Mouse (Mus musculus) limb, embryonic 15.5 days (tissue): ENCODE results near the gene Sds. TPM values are rescaled to one million over a fixed set of nuclear protein-coding genes. Genes with fewer than 3 reads are reported as not detected.

Source experiments
- ATAC-seq: fragments of 200-750 bp; cut with Nextera tagmentation; 2 replicates; pipeline ENCODE4 v1.8.0; 2017; ENCODE audit warnings: low read depth, moderate TSS enrichment; ENCODE audit not compliant: insufficient number of reproducible peaks, low FRiP score, low TSS enrichment
- H3K27ac ChIP-seq: fragments of 300-500 bp; sonication (generic); 2 replicates; pipeline ENCODE4 v1.5.1; 2015; ENCODE audit warnings: moderate library complexity, mild to moderate bottlenecking, inconsistent platforms
- H3K27me3 ChIP-seq: fragments of 300-500 bp; sonication (generic); 2 replicates; pipeline ENCODE4 v1.6.1; 2015; ENCODE audit warnings: inconsistent platforms
- H3K36me3 ChIP-seq: fragments of 300-500 bp; sonication (generic); 2 replicates; pipeline ENCODE4 v1.6.1; 2015; ENCODE audit warnings: inconsistent platforms
- H3K4me1 ChIP-seq: fragments of 300-500 bp; sonication (generic); 2 replicates; pipeline ENCODE4 v1.6.1; 2015; ENCODE audit warnings: inconsistent platforms
- H3K4me2 ChIP-seq: fragments of 300-500 bp; sonication (generic); 2 replicates; pipeline ENCODE4 v1.6.1; 2015; ENCODE audit warnings: mild to moderate bottlenecking, inconsistent platforms
- H3K4me3 ChIP-seq: fragments of 300-500 bp; sonication (generic); 2 replicates; pipeline ENCODE4 v1.5.1; 2015; ENCODE audit warnings: mild to moderate bottlenecking, inconsistent platforms
- H3K9ac ChIP-seq: fragments of 300-500 bp; sonication (generic); 2 replicates; pipeline ENCODE4 v1.6.1; 2015; ENCODE audit warnings: inconsistent platforms
- H3K9me3 ChIP-seq: fragments of 300-500 bp; sonication (generic); 2 replicates; pipeline ENCODE4 v1.6.1; 2016; ENCODE audit warnings: inconsistent platforms
- WGBS: fragments of 180-500 bp; shearing (Covaris S2); methylation state at CpG from one replicate; pipeline ENCODE4 v1.1.7; 2015; 5-methylcytosine and 5-hydroxymethylcytosine counted together
- polyA plus RNA-seq: library from polyadenylated mRNA; unstranded; fragments of >200 nt; fragmentation: Nextera tagmentation; extraction: Ambion mirVana; gene quantifications from 2 replicates; pipeline ENCODE4 v1.2.1, GENCODE M21; 2015

Gene Sds
- polyA plus RNA-seq, 1 experiment from 2014 or later = 0.24 TPM

DNA sequence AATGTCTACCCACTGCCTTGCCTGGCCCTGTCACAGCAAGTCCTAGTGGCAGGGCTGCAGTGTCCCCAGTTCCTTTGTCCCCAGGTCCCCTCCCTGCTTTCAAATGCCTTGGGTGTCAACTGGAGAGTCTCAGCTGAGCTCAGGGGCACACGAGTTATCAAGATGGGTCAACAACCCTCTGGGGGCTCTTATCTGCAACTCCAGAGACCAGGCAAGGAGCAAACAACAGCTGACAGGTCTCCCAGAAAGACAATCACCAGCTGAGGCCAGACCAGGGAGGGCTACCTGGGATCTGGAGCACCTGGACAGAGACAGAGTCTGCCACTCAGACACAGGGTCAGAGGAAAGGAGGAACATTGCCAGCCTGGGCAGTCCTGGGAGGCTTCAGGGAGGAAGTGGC, 20.1 kb upstream of the Sds start:
- no peaks in the 10 kb centered on the region for H3K9me3 ChIP-seq
- no peak overlapping the region for H3K4me3 ChIP-seq
- H3K9ac ChIP-seq = no peak overlapping the region
- peaks cover 48% of the 10 kb centered on the region for H3K27me3 ChIP-seq
- whole genome bisulfite sequencing = 15% methylated on average over 1 of the region's 1 CpGs
- no peak overlapping the region for H3K27ac ChIP-seq
- no peaks in the 10 kb centered on the region for H3K36me3 ChIP-seq
- no peak overlapping the region for H3K4me2 ChIP-seq
- no peak for ATAC-seq
- H3K4me1 ChIP-seq = no peaks in the 10 kb centered on the region

GRCm38 (mm10) chr5:120456841-120457554, 19.3 kb upstream of the Sds start:
- H3K27me3 ChIP-seq = peaks cover 54% of the 10 kb centered on the region
- no peak overlapping the region for H3K27ac ChIP-seq
- 55% methylated on average over 7 of the region's 7 CpGs for WGBS
- H3K9me3 ChIP-seq = no peaks in the 10 kb centered on the region
- no peaks in the 10 kb centered on the region for H3K4me1 ChIP-seq
- H3K4me2 ChIP-seq = no peak overlapping the region
- H3K36me3 ChIP-seq = no peaks in the 10 kb centered on the region
- no peak overlapping the region for H3K4me3 ChIP-seq
- no peak for ATAC-seq
- H3K9ac ChIP-seq = no peak overlapping the region

GRCm38 (mm10) chr5:120457628-120458027, 18.7 kb upstream of the Sds start:
- Histone ChIP-seq H3K27ac (no peak overlapping the region), H3K9ac (no peak overlapping the region), H3K27me3 (peaks cover 55% of the 10 kb centered on the region), H3K4me2 (no peak overlapping the region), H3K9me3 (no peaks in the 10 kb centered on the region), H3K4me1 (no peaks in the 10 kb centered on the region), H3K36me3 (no peaks in the 10 kb centered on the region), H3K4me3 (no peak overlapping the region)
- 5% methylated on average over 9 of the region's 9 CpGs for WGBS
- no peak for ATAC-seq

GRCm38 (mm10) chr5:120459133-120459532, 17.2 kb upstream of the Sds start:
- H3K9me3 ChIP-seq = no peaks in the 10 kb centered on the region
- H3K27me3 ChIP-seq = peaks cover 58% of the 10 kb centered on the region
- H3K27ac ChIP-seq = no peak overlapping the region
- H3K9ac ChIP-seq = no peak overlapping the region
- no peak for ATAC-seq
- H3K36me3 ChIP-seq = no peaks in the 10 kb centered on the region
- H3K4me3 ChIP-seq = no peak overlapping the region
- 73% methylated on average over 10 of the region's 10 CpGs for WGBS
- no peaks in the 10 kb centered on the region for H3K4me1 ChIP-seq
- H3K4me2 ChIP-seq = no peak overlapping the region

GRCm38 (mm10) chr5:120461902-120462301, 14.4 kb upstream of the Sds start:
- no peak overlapping the region for H3K27ac ChIP-seq
- no peaks in the 10 kb centered on the region for H3K36me3 ChIP-seq
- 64% methylated on average over 15 of the region's 15 CpGs for WGBS
- no peak overlapping the region for H3K4me3 ChIP-seq
- no peaks in the 10 kb centered on the region for H3K4me1 ChIP-seq
- no peak overlapping the region for H3K4me2 ChIP-seq
- ATAC-seq = no peak
- no peak overlapping the region for H3K9ac ChIP-seq
- peaks cover 31% of the 10 kb centered on the region for H3K27me3 ChIP-seq
- H3K9me3 ChIP-seq = no peaks in the 10 kb centered on the region

GRCm38 (mm10) chr5:120464321-120464720, 12.0 kb upstream of the Sds start:
- no peak for ATAC-seq
- H3K9me3 ChIP-seq = no peaks in the 10 kb centered on the region
- no peaks in the 10 kb centered on the region for H3K4me1 ChIP-seq
- no peak overlapping the region for H3K4me3 ChIP-seq
- no peak overlapping the region for H3K27ac ChIP-seq
- H3K36me3 ChIP-seq = no peaks in the 10 kb centered on the region
- WGBS = 79% methylated on average over 4 of the region's 4 CpGs
- peaks cover 26% of the 10 kb centered on the region for H3K27me3 ChIP-seq
- H3K4me2 ChIP-seq = no peak overlapping the region
- H3K9ac ChIP-seq = no peak overlapping the region

GRCm38 (mm10) chr5:120465062-120465461, 11.3 kb upstream of the Sds start:
- H3K27me3 ChIP-seq = peaks cover 21% of the 10 kb centered on the region
- no peaks in the 10 kb centered on the region for H3K9me3 ChIP-seq
- no peaks in the 10 kb centered on the region for H3K4me1 ChIP-seq
- H3K27ac ChIP-seq = no peak overlapping the region
- no peak overlapping the region for H3K9ac ChIP-seq
- no peak for ATAC-seq
- 39% methylated on average over 5 of the region's 5 CpGs for WGBS
- H3K4me2 ChIP-seq = no peak overlapping the region
- H3K4me3 ChIP-seq = no peak overlapping the region
- no peaks in the 10 kb centered on the region for H3K36me3 ChIP-seq

DNA sequence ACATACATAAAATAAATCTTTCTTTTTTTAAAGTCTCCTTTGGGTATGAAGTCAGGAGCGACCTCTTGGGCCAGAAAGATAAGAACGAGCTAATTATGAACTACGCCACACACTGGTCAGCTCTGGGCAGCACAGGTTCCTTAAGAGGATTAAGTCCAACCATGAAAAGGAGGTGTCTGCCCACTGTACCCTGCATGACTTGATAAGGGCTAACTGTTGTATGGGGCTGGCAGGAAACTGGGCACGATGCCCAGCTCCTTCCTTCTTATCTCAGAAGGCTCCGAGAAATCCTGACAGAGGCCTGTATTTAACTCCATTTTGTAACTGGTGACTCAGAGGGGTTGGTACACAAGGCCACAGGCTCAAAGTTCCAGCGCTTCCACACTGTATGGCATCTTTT, 10.5 kb upstream of the Sds start:
- Histone ChIP-seq H3K27me3 (peaks cover 18% of the 10 kb centered on the region), H3K9me3 (no peaks in the 10 kb centered on the region), H3K4me2 (no peak overlapping the region), H3K4me3 (no peak overlapping the region), H3K9ac (no peak overlapping the region), H3K4me1 (no peaks in the 10 kb centered on the region), H3K27ac (no peak overlapping the region), H3K36me3 (no peaks in the 10 kb centered on the region)
- no peak for ATAC-seq
- 84% methylated on average over 6 of the region's 6 CpGs for WGBS

DNA sequence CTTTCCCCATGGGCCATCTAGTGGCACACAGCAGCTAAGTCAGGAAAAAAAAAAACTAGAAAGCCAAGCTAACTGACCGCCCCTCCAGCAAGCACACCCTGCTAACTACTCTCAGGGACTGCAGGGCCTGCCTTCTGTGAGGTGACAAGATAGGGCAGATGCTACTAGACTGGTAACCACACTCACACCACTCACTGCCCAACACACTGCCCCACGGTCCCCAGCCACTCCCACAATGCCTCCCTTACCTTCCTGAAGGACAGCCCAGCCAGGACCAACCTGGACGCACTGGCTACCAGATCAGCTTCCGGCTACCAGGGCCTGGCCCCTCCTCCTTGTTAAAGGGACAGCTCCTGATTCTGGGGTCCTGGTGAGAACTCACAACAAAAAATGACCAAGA, 9.3 kb upstream of the Sds start:
- Histone ChIP-seq H3K4me2 (no peak overlapping the region), H3K27ac (no peak overlapping the region), H3K4me3 (no peak overlapping the region), H3K9me3 (no peaks in the 10 kb centered on the region), H3K9ac (no peak overlapping the region), H3K27me3 (peaks cover 8% of the 10 kb centered on the region; the same call in 1 of the 2 replicates), H3K36me3 (no peaks in the 10 kb centered on the region), H3K4me1 (no peaks in the 10 kb centered on the region)
- WGBS = 10% methylated on average over 4 of the region's 4 CpGs
- ATAC-seq = no peak

- no peaks in the 10 kb centered on the region for H3K4me1 ChIP-seq
- H3K9ac ChIP-seq = no peak overlapping the region
- WGBS = 76% methylated on average over 5 of the region's 5 CpGs
- no peak overlapping the region for H3K27ac ChIP-seq
- H3K36me3 ChIP-seq = no peaks in the 10 kb centered on the region
- H3K4me2 ChIP-seq = no peak overlapping the region
- no peak overlapping the region for H3K4me3 ChIP-seq
- ATAC-seq = no peak
- H3K27me3 ChIP-seq = 0 out of 2 replicates have a peak, but pooled peaks cover under 1% of the 10 kb centered on the region
- no peaks in the 10 kb centered on the region for H3K9me3 ChIP-seq
Observed at GRCm38 (mm10) chr5:120468336-120468735, 8.0 kb upstream of the Sds start.

GRCm38 (mm10) chr5:120468830-120469229, 7.5 kb upstream of the Sds start:
- Histone ChIP-seq H3K9me3 (no peaks in the 10 kb centered on the region), H3K9ac (no peak overlapping the region), H3K36me3 (no peaks in the 10 kb centered on the region), H3K4me1 (no peaks in the 10 kb centered on the region), H3K27ac (no peak overlapping the region), H3K4me3 (no peak overlapping the region), H3K4me2 (no peak overlapping the region), H3K27me3 (no peaks in the 10 kb centered on the region)
- no peak for ATAC-seq
- 87% methylated on average over 6 of the region's 6 CpGs for WGBS

DNA sequence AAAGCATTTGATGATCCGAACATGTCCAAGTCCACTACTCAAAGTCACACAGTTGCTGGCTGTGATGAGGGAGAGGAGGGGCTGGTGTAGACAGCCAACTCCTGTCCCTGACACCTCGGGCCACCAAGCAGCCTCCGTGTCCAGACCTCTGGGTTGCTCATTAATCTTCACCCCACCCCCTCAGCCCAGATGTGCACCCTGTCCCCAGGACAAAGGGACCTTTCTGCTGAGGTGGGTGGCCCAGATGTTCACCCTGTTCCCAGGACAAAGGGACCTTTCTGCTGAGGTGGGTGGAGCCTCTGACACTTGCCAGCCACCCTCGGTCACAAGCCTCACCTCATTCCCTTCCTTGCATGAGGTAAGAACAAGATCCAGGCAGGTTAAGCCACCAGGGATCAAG, 4.8 kb upstream of the Sds start:
- ATAC-seq = no peak
- no peak overlapping the region for H3K27ac ChIP-seq
- H3K4me2 ChIP-seq = no peak overlapping the region
- WGBS = 35% methylated on average over 4 of the region's 4 CpGs
- no peaks in the 10 kb centered on the region for H3K27me3 ChIP-seq
- H3K9me3 ChIP-seq = no peaks in the 10 kb centered on the region
- H3K36me3 ChIP-seq = no peaks in the 10 kb centered on the region
- no peaks in the 10 kb centered on the region for H3K4me1 ChIP-seq
- no peak overlapping the region for H3K9ac ChIP-seq
- H3K4me3 ChIP-seq = no peak overlapping the region

- H3K27ac ChIP-seq = no peak within 1 kb of the TSS
- WGBS = 81% methylated on average over 8 of the region's 8 CpGs
Observed at GRCm38 (mm10) chr5:120472770-120473169, 3.6 kb upstream of the Sds start, which contains the start of gene Sdsl. Gene Sdsl (minus strand): TSS chr5:120472810.

More at GRCm38 (mm10) chr5:120472770-120473169, 3.6 kb upstream of the Sds start, which contains the start of gene Sdsl:
- H3K4me2 ChIP-seq = no peak within 1 kb of the TSS
- H3K9me3 ChIP-seq = no peaks in the 10 kb centered on the region
- H3K4me3 ChIP-seq = no peak within 1 kb of the TSS
- H3K4me1 ChIP-seq = no peaks in the 10 kb centered on the region
- ATAC-seq = no peak
- H3K36me3 ChIP-seq = no peaks in the 10 kb centered on the region
- H3K9ac ChIP-seq = no peak within 1 kb of the TSS
- 0 out of 2 replicates have a peak, but pooled peaks cover 4% of the 10 kb centered on the region for H3K27me3 ChIP-seq
